ENCODE assay signal across 25 mouse cellular contexts in genomic region chr11:75519834-75520633, GRCm38 (mm10). TPM values are rescaled to one million over a fixed set of nuclear protein-coding genes. Genes with fewer than 3 reads are reported as not detected.
DNase-seq lines count a peak whose midpoint lies in the region; ATAC-seq lines count a peak whose summit lies in the region.
"Had no signal": no experiment of that assay in that cellular context is flagged by ENCODE, and none has a peak within 500 bp of the region (broad histone marks: within the 10 kb centered on the region; RNA-seq: fewer than 3 reads in every experiment).

No protein-coding gene starts in this region.

- H3K9me3 ChIP-seq in kidney, embryonic 16.5 days (ENCODE audit: low read length): no peaks in the 10 kb centered on the region
- H3K9me3 ChIP-seq in limb, embryonic 12.5 days: no peaks in the 10 kb centered on the region
- H3K9me3 ChIP-seq in forebrain, embryonic 14.5 days (replicated peaks; ENCODE audit: control insufficient read depth, low read length): no peaks in the 10 kb centered on the region
- H3K9me3 ChIP-seq: embryonic facial prominence, embryonic 13.5 days; heart, embryonic 15.5 days; lung, embryonic 15.5 days; neural tube, embryonic 12.5 days had no signal

- H3K4me1 ChIP-seq in kidney, embryonic 16.5 days (ENCODE audit: insufficient read depth, low read length): 0 out of 2 replicates have a peak, but pooled peaks cover 3% of the 10 kb centered on the region
- H3K4me1 ChIP-seq in limb, embryonic 12.5 days (replicated peaks): peaks cover 4% of the 10 kb centered on the region; the same call in 1 of the 2 replicates
- H3K4me1 ChIP-seq in forebrain, embryonic 14.5 days (ENCODE audit: control insufficient read depth, insufficient read depth, low read length): no peaks in the 10 kb centered on the region
- H3K4me1 ChIP-seq: embryonic facial prominence, embryonic 13.5 days; heart, embryonic 15.5 days; lung, embryonic 15.5 days; neural tube, embryonic 12.5 days had no signal

- H3K9ac ChIP-seq in kidney, embryonic 16.5 days (replicated peaks; ENCODE audit: low read length): 0 out of 2 replicates have a peak overlapping the region, but pooled peaks have one; percentile 11
- H3K9ac ChIP-seq in limb, embryonic 12.5 days (replicated peaks): 0 out of 2 replicates have a peak overlapping the region, but pooled peaks have one; percentile 2
- H3K9ac ChIP-seq in forebrain, embryonic 14.5 days (ENCODE audit: low read length): no peak overlapping the region
- H3K9ac ChIP-seq: embryonic facial prominence, embryonic 13.5 days; heart, embryonic 15.5 days; liver, embryonic 14.5 days; lung, embryonic 15.5 days; neural tube, embryonic 12.5 days had no signal

- no peak overlapping the region for H3K4me2 ChIP-seq in kidney, embryonic 16.5 days (replicated peaks; ENCODE audit: low read depth, low read length)
- no peak overlapping the region for H3K4me2 ChIP-seq in limb, embryonic 12.5 days
- no peak overlapping the region for H3K4me2 ChIP-seq in forebrain, embryonic 14.5 days (ENCODE audit: low read length)
- H3K4me2 ChIP-seq: embryonic facial prominence, embryonic 13.5 days; heart, embryonic 15.5 days; lung, embryonic 15.5 days; midbrain, embryonic 11.5 days; neural tube, embryonic 12.5 days had no signal

- intact Hi-C loops in left cerebral cortex, postnatal 10 days (cut with DNase I): loop anchor here (10.0 kb wide), 1 partner anchor 345 kb away; the partner anchor contains the start of gene Ovca2

- no peaks in the 10 kb centered on the region for H3K27me3 ChIP-seq in kidney, embryonic 16.5 days (ENCODE audit: insufficient read depth, low read length)
- no peaks in the 10 kb centered on the region for H3K27me3 ChIP-seq in limb, embryonic 12.5 days
- no peaks in the 10 kb centered on the region for H3K27me3 ChIP-seq in forebrain, embryonic 14.5 days (replicated peaks; ENCODE audit: control insufficient read depth, insufficient read depth, low read length)
- H3K27me3 ChIP-seq: embryonic facial prominence, embryonic 13.5 days; heart, embryonic 15.5 days; lung, embryonic 15.5 days; neural tube, embryonic 12.5 days had no signal

- DNase-seq in cerebellum, adult 11-12 months: peak; percentile 22
- DNase-seq in cerebellum, adult 18-20 months: no peak
- DNase-seq in kidney, adult 18-20 months: no peak
- peak; percentile 51 for DNase-seq in Muller cell, postnatal 12 days (ENCODE audit: inconsistent ontology term)
- no peak for DNase-seq in forebrain, embryonic 14.5 days (ENCODE audit: low spot score)
- DNase-seq in left cerebral cortex, postnatal 10 days (ENCODE audit: extremely low spot score in 1 of 2, low spot score in 2 of 2): no peak
- DNase-seq: adrenal gland, adult 2 months; cerebellum, postnatal 10 days; gastrocnemius, adult 2 months; left cerebral cortex, postnatal 4 days; right cerebral cortex, postnatal 14 days; spleen, adult 18-20 months; thymus, adult 2 months had no signal

- H3K36me3 ChIP-seq in kidney, embryonic 16.5 days (ENCODE audit: insufficient read depth, low read length): 0 out of 2 replicates have a peak, but pooled peaks cover 2% of the 10 kb centered on the region
- H3K36me3 ChIP-seq in limb, embryonic 12.5 days: no peaks in the 10 kb centered on the region
- no peaks in the 10 kb centered on the region for H3K36me3 ChIP-seq in forebrain, embryonic 14.5 days (ENCODE audit: control insufficient read depth, insufficient read depth, low read length)
- H3K36me3 ChIP-seq: embryonic facial prominence, embryonic 13.5 days; heart, embryonic 15.5 days; lung, embryonic 15.5 days; neural tube, embryonic 12.5 days had no signal

- no peak overlapping the region for H3K4me3 ChIP-seq in kidney, embryonic 16.5 days (ENCODE audit: low read length)
- no peak overlapping the region for H3K4me3 ChIP-seq in limb, embryonic 12.5 days (replicated peaks)
- H3K4me3 ChIP-seq in forebrain, embryonic 14.5 days (ENCODE audit: low read depth, low read length): no peak overlapping the region
- H3K4me3 ChIP-seq: embryonic facial prominence, embryonic 13.5 days; gastrocnemius, adult 2 months; heart, embryonic 15.5 days; lung, embryonic 15.5 days; neural tube, embryonic 12.5 days had no signal

- 67% methylated on average over 15 of the region's 15 CpGs for WGBS in kidney, embryonic 16.5 days
- 76% methylated on average over 15 of the region's 15 CpGs for WGBS in limb, embryonic 12.5 days
- WGBS in forebrain, embryonic 14.5 days: 85% methylated on average over 15 of the region's 15 CpGs

- 0 out of 2 replicates have a peak, but pooled peaks have one; percentile 31 for ATAC-seq in kidney, embryonic 16.5 days (ENCODE audit: low FRiP score, low TSS enrichment)
- no peak for ATAC-seq in limb, embryonic 12.5 days (ENCODE audit: insufficient number of reproducible peaks, insufficient read depth, low FRiP score, low TSS enrichment, low read depth)
- no peak for ATAC-seq in forebrain, embryonic 14.5 days
- ATAC-seq: CD4-positive, CD25-positive, alpha-beta regulatory T cell, adult 4 months; forebrain, embryonic 16.5 days had no signal

- H3K27ac ChIP-seq in kidney, embryonic 16.5 days (ENCODE audit: low read length): 0 out of 2 replicates have a peak overlapping the region, but pooled peaks have one; percentile 7
- no peak overlapping the region; the same call in 1 of the 2 replicates for H3K27ac ChIP-seq in limb, embryonic 12.5 days
- H3K27ac ChIP-seq in forebrain, embryonic 14.5 days (ENCODE audit: low read depth, low read length): no peak overlapping the region
- H3K27ac ChIP-seq: embryonic facial prominence, embryonic 13.5 days; gastrocnemius, adult 2 months; heart, embryonic 15.5 days; liver, embryonic 14.5 days; lung, embryonic 15.5 days; neural tube, embryonic 12.5 days had no signal

RNA-seq across cellular contexts. Expression of gene Scarf1, which starts 6.7 kb away (rescaled TPM):
- 19.2 and 19.5 TPM in 2 replicates for polyA plus RNA-seq in kidney, embryonic 16.5 days (2015; fragmentation: Nextera tagmentation; extraction: Ambion mirVana)
- 5.4 and 6.0 TPM in 2 replicates for polyA plus RNA-seq in limb, embryonic 12.5 days (2016; fragmentation: Nextera tagmentation; extraction: Ambion mirVana)
- 2.7 and 3.4 TPM in 2 replicates for polyA plus RNA-seq in forebrain, embryonic 14.5 days (2014; fragmentation: Nextera tagmentation; extraction: Ambion mirVana)
- 1 to 10 TPM; 2.9 to 4.0 TPM for total RNA-seq in left cerebral cortex, postnatal 10 days (2021)

RNA-seq across cellular contexts. Expression of gene Rilp, which starts 10.1 kb away (rescaled TPM):
- polyA plus RNA-seq in kidney, embryonic 16.5 days (2015; fragmentation: Nextera tagmentation; extraction: Ambion mirVana): 1.7 and 2.0 TPM in 2 replicates
- 0.26 and 0.67 TPM in 2 replicates for polyA plus RNA-seq in limb, embryonic 12.5 days (2016; fragmentation: Nextera tagmentation; extraction: Ambion mirVana)
- polyA plus RNA-seq in forebrain, embryonic 14.5 days (2014; fragmentation: Nextera tagmentation; extraction: Ambion mirVana): 0.77 and 0.86 TPM in 2 replicates
- total RNA-seq in left cerebral cortex, postnatal 10 days (2021): 1 to 10 TPM; 3.1 to 3.3 TPM
- total RNA-seq: granulocyte monocyte progenitor cell, adult 5-6 weeks; hematopoietic stem cell, adult 5-6 weeks had no signal
- polyA plus RNA-seq: embryonic facial prominence, embryonic 13.5 days had no signal

RNA-seq across cellular contexts. Expression of gene Slc43a2, which starts 11.5 kb away (rescaled TPM):
- 9.4 and 9.7 TPM in 2 replicates for polyA plus RNA-seq in kidney, embryonic 16.5 days (2015; fragmentation: Nextera tagmentation; extraction: Ambion mirVana)
- 3.7 and 4.2 TPM in 2 replicates for polyA plus RNA-seq in limb, embryonic 12.5 days (2016; fragmentation: Nextera tagmentation; extraction: Ambion mirVana)
- 6.5 and 9.1 TPM in 2 replicates for polyA plus RNA-seq in forebrain, embryonic 14.5 days (2014; fragmentation: Nextera tagmentation; extraction: Ambion mirVana)
- total RNA-seq in left cerebral cortex, postnatal 10 days (2021): 10 to 100 TPM; 48.4 to 51.2 TPM

RNA-seq across cellular contexts. Expression of gene Prpf8, which starts 33.4 kb away (rescaled TPM):
- 64.0 and 66.2 TPM in 2 replicates for polyA plus RNA-seq in kidney, embryonic 16.5 days (2015; fragmentation: Nextera tagmentation; extraction: Ambion mirVana)
- 79.6 and 83.0 TPM in 2 replicates for polyA plus RNA-seq in limb, embryonic 12.5 days (2016; fragmentation: Nextera tagmentation; extraction: Ambion mirVana)
- polyA plus RNA-seq in forebrain, embryonic 14.5 days (2014; fragmentation: Nextera tagmentation; extraction: Ambion mirVana): 67.0 and 73.1 TPM in 2 replicates
- 100 to 1,000 TPM; 117 to 121 TPM for total RNA-seq in left cerebral cortex, postnatal 10 days (2021)

RNA-seq across cellular contexts. Expression of gene Tlcd2, which starts 58.5 kb away (rescaled TPM):
- polyA plus RNA-seq in kidney, embryonic 16.5 days (2015; fragmentation: Nextera tagmentation; extraction: Ambion mirVana): 26.8 and 27.1 TPM in 2 replicates
- polyA plus RNA-seq in limb, embryonic 12.5 days (2016; fragmentation: Nextera tagmentation; extraction: Ambion mirVana): 15.6 and 17.5 TPM in 2 replicates
- polyA plus RNA-seq in forebrain, embryonic 14.5 days (2014; fragmentation: Nextera tagmentation; extraction: Ambion mirVana): 0.94 and 1.3 TPM in 2 replicates
- total RNA-seq in left cerebral cortex, postnatal 10 days (2021): 1 to 10 TPM in 1 of 2 experiments, under 1 TPM in 1; 0.67 to 1.1 TPM

Comparison
In these comparisons a context has a peak if more than half of its experiments do, and no peak if none do; other contexts are left out.
1. DNase-seq: peak in cerebellum, adult 11-12 months (single experiment) and Muller cell, postnatal 12 days (single experiment); none in cerebellum, adult 18-20 months (0 of 2), kidney, adult 18-20 months (single experiment), forebrain, embryonic 14.5 days (single experiment) and left cerebral cortex, postnatal 10 days (0 of 2).